Mouse (Mus musculus) A20 (cell line): Measurements from ENCODE around the gene C1qtnf5.
A peak's percentile ranks its signal among the peaks of the same experiment; 100 is the strongest.

Source experiments
- DNase-seq: peaks from one replicate; pipeline ENCODE4 v3.0.0-alpha.2; 2011; ENCODE audit warnings: low read depth, low spot score

Gene C1qtnf5

GRCm38 (mm10) chr9:44130034-44130433 lies 23.0 kb downstream of the C1qtnf5 start:
- no peak for DNase-seq

DNA sequence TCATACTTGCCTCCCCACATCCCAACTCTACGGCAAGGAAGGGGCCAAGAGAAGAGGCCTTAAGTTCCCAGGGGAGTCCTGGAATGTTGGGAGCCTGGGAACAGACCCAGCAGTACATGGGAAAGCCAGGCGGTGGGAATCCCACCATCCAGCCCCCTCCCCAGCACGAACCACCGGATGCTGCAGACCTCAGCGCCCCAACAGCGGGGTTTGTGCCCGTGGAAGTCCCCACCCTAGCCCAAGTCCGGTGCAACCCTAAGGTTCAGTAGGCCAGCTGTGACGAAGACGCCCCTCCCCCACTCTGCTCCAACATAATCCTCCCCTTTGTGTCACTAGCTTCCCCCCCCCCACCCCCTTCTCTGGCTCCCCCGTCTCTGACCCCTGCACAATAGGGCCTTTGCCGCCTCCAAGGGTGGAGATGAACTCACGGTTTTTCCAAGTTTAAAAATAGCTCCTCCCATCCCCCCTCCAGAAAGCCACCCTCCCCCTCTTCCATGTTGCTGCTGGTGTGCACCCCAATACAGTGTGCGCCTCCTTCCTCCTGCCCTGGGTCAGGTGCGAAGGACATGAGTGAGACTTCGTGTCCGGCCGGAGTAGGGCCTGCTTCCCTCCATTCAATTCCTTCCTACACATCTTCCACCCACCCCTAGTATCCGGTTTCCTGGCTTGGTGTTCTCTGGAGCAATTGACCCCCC lies 23.7 kb downstream of the C1qtnf5 start:
- DNase-seq: no peak

DNA sequence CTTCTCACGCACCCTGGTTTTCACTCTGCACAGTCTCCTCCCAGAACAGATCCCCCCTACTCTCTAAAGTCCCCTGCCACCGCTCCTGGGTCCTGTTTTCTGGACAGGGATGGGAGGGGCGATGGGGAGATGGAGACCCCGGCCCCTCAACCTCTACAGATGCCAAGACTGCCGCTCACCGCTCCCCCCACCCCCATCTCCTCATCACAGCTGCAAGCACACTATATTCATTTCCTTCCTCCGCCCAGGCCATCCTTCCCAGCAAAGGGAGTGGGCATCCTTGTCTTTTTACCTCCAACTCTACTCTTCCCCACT lies 24.2 kb downstream of the C1qtnf5 start:
- no peak for DNase-seq

DNA sequence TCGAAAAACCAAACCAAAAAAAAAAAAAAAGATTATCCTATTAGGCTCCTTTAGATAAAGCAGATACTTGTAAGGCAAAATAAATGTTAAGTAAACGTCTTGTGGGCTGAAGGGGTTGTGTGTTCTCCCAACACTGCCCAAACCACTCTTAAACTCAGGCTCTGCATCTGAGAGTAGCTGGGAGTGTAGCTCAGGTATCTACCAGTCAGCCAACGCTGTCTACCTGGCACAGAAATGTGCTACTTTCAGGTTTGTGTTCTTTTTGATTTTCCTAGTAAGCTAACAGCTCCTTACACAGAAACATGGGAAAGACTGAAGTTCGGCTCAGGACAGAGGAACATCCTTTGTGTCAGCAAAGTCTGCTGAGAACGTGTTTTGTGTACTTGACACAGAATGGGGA lies 25.2 kb downstream of the C1qtnf5 start:
- no peak for DNase-seq

DNA sequence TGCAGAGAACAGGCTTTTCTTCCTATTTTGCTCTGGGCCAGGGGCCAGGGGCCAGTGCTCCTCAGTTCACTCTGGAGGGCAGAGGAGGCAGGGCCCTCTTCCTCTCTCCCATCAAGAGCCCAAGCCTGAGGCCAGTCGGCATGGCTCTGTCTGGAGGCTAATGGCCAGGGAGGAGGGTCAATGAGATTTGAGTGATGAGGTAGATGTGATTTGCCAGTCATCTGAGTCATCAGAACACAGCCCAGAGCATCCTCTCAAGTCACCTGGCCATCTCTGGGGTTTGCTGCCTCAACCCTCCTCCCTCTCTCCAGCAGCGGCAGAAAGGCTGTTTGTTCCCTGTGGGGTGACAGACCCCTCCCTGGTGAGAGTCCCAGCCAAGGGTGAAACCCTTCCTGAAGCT lies 26.2 kb downstream of the C1qtnf5 start:
- no peak for DNase-seq

DNA sequence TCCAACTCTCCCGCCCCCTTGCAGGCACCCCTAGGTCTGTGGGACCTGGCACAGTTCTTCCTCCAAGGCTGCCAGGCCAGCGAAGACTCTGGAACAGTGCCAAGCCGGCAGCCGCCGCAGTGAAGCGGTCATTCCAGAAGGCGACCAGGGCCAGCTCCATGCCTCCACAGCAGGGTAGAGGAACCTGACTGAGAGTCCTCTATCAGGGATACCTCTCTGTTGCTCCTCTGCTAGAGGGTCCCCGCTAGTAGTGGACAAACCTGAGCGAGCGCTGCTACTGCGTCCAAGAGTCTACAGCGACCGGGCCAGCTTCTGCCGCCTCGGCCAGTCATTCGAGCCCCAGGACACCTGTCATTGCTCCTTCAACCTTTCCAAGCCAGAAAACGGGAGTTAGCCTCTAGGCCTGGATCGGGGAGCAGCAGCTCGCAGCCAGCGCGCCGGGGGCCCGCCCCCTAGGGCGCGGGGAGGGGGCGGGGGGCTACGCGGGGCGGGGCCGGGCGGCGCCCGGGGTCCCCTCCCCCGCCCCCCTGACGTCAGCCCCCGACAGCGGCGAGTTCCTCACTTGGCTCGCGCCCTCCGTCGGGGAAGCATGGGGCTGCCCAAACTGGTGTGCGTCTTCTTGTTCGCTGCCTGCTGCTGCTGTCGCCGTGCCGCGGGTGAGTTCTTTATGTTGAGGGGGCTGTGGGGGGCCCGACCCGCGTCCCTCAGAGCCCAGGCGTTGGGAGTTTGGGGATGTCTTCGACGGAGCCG lies 27.2 kb downstream of the C1qtnf5 start, which contains the start of gene Mcam:
Gene Mcam (plus strand): TSS at position 369 of the 750 bp plus-strand sequence.
- no peak for DNase-seq

GRCm38 (mm10) chr9:44134851-44135730 lies 28.0 kb downstream of the C1qtnf5 start:
- peak; percentile 29 for DNase-seq

DNA sequence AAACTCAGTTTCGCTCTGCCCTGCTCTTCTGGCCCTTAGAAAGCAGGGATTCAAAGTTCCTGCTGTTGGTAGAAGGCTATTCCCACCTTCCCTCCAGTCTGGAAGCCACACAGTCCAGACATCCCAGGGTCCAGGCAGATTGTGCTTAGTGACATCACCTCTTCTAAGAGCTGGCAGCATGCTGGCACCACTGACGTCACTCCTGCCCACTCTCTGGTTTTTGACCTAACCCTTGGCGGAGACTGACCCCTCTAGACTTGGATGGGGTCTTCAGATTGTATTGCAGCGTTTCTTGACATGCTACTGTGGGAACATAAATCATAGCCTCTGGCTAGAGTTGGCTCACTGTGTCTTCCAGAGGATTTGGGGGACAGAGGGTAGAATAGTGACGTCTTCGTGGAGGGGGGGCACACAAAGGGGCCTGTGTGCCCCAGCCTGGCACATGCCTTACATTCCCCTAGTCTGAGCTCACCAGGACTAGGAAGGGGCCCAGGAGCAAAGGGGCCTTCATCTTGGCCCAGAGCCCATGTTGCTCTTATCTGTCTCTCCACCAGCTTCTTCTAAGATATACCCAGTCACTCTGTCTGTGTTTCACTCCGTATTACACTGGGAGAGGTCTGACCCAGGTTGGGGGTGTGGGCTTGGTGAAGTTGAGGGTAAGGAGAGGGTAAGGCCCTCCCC lies 28.8 kb downstream of the C1qtnf5 start:
- DNase-seq: no peak

DNA sequence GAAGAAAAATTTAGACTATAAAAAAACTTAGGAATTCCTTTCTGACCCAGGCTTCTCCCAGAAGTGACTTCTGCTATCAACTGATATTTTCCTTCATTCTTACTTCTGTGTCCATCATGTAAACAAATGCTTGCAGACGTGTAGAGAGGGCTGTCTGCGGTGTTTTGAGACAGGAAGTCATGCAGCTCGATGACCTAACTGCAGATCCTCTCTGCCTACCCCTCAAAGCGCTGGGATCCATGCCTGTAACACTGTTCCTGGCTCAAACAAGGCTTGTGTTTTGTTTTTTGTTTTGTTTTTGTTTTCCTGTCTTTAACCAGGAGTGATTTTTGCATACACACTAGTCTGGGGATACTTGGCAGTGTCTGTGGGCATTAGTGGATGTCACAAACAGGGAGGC lies 30.8 kb downstream of the C1qtnf5 start:
- no peak for DNase-seq

- no peak for DNase-seq
Measured at GRCm38 (mm10) chr9:44141951-44142350, 34.9 kb downstream of the C1qtnf5 start.

- no peak for DNase-seq
Measured at GRCm38 (mm10) chr9:44143421-44143820, 36.4 kb downstream of the C1qtnf5 start.

DNA sequence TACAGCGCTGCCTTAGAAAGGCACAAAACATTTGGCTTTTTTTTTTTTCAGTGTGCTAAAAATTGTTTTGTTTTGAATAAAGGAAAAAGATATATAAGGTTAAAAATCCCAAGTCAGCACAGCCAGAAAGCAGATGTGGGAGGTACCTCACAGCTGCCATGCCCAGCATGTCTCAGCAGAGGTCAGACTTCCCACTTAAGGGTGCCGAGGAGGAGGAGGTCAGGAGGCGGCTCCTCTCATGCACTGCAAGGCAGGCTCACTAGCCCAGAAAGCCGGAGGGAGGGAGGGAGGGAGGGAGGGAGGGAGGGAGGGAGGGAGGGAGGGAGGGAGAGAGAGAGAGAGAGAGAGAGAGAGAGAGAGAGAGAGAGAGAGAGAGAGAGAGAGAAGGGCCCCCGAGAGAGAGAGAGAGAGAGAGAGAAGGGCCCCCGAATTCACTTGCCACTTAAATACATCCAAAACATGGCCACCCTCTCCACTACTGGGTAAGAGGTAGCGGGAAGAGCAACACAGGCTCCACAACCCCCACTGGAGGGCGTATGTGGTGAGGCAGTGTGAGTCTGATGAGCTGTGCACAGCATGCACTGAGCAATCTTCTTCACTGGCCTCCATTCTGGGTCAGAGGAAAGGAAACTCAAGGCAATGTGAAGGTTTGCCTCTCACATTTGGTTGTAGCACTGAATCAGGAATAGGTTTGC lies 37.1 kb downstream of the C1qtnf5 start:
- no peak for DNase-seq

- no peak for DNase-seq
Measured at GRCm38 (mm10) chr9:44144718-44145060, 37.6 kb downstream of the C1qtnf5 start.

DNA sequence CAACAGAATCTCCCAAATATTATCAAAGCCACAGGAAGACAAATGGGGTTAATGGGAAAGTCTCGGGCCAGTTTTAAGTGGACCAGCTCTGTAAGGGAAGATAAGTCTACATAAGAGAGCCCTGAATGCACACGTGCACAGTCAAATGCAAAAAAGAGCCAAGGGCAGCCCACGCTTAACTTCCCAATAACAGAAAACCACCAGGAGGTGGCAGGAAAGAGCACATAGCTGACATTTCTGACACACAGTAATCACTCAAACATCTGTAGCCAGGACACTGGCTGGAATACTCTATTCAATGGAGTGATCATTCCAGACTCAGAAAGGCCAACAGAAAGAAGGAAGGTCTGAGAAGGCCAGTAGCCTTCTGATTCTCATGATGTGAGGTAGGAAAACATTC lies 40.2 kb downstream of the C1qtnf5 start:
- DNase-seq: peak; percentile 28
